Comparison of ENCODE assay signal across 22 mouse cellular contexts in the genomic region with DNA sequence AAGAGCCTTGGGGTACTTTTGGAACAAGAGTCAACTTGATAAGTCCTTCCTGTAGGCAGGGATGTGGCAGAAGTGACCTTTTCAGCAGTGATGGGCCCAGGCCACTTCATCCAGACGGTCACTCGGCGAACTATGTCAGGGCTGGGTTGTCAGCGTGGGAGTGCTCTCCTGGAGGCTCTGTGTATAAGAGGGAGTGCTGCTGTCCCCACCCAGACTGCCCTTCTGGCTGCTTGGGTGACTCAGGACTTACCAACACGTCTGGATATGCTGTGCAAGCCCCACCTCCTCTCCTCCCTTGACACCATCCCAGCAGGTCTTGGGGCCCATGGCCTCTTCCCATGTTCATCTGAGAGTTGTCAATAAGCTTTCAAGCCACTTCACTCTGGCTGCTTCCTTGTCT. TPM values are rescaled to one million over a fixed set of nuclear protein-coding genes. Genes with fewer than 3 reads are reported as not detected.
A peak's percentile ranks its signal among the peaks of the same experiment; 100 is the strongest.
DNase-seq lines count a peak whose midpoint lies in the region; ATAC-seq and TF ChIP-seq lines count a peak whose summit lies in the region.
"Had no signal": no experiment of that assay in that cellular context is flagged by ENCODE, and none has a peak within 500 bp of the region (broad histone marks: within the 10 kb centered on the region; RNA-seq: fewer than 3 reads in every experiment).

No protein-coding gene starts in this region.

- no peak overlapping the region for H3K27ac ChIP-seq in kidney, embryonic 16.5 days (ENCODE audit: low read length)
- peak overlapping the region; percentile 64; the same call in 1 of the 2 replicates for H3K27ac ChIP-seq in embryonic fibroblast, embryonic 13.5 days (ENCODE audit: insufficient read depth, low read length)
- peak overlapping the region; percentile 24 for H3K27ac ChIP-seq in stomach, postnatal 0 days (replicated peaks)
- H3K27ac ChIP-seq: embryonic facial prominence, embryonic 10.5 days; heart, embryonic 15.5 days; kidney, embryonic 15.5 days; layer of hippocampus, adult 2 months; midbrain, embryonic 15.5 days; stomach, embryonic 15.5 days had no signal

- ATAC-seq in kidney, embryonic 16.5 days (ENCODE audit: low FRiP score, low TSS enrichment): 0 out of 2 replicates have a peak, but pooled peaks have one; percentile 24
- peak; percentile 78 for ATAC-seq in stomach, postnatal 0 days (ENCODE audit: low FRiP score, low TSS enrichment)
- ATAC-seq: forebrain, embryonic 14.5 days; midbrain, embryonic 15.5 days had no signal

- peak; percentile 41; the same call in 1 of the 2 replicates for TF ChIP-seq POLR2A in embryonic fibroblast, embryonic 13.5 days (IDR thresholded peaks at IDR 0.05; ENCODE audit: low read depth, low read length)

- H3K4me3 ChIP-seq in kidney, embryonic 16.5 days (ENCODE audit: low read length): no peak overlapping the region
- H3K4me3 ChIP-seq in embryonic fibroblast, embryonic 13.5 days (ENCODE audit: insufficient read depth, low read length): no peak overlapping the region
- no peak overlapping the region for H3K4me3 ChIP-seq in stomach, postnatal 0 days (ENCODE audit: low read depth, low read length)
- H3K4me3 ChIP-seq: embryonic facial prominence, embryonic 10.5 days; heart, embryonic 15.5 days; kidney, embryonic 15.5 days; layer of hippocampus, adult 2 months; midbrain, embryonic 15.5 days; stomach, embryonic 15.5 days had no signal

- H3K36me3 ChIP-seq in kidney, embryonic 16.5 days (ENCODE audit: insufficient read depth, low read length): peaks cover 9% of the 10 kb centered on the region; the same call in 1 of the 2 replicates
- 0 out of 2 replicates have a peak, but pooled peaks cover 2% of the 10 kb centered on the region for H3K36me3 ChIP-seq in stomach, postnatal 0 days (ENCODE audit: control insufficient read depth, insufficient read depth, low read length)

- peaks cover 6% of the 10 kb centered on the region; the same call in 1 of the 2 replicates for H3K9me3 ChIP-seq in kidney, embryonic 16.5 days (ENCODE audit: low read length)
- no peaks in the 10 kb centered on the region for H3K9me3 ChIP-seq in stomach, postnatal 0 days (ENCODE audit: control insufficient read depth, low read length)
- H3K9me3 ChIP-seq: heart, embryonic 15.5 days; kidney, embryonic 15.5 days; midbrain, embryonic 15.5 days; stomach, embryonic 15.5 days had no signal

- WGBS in kidney, embryonic 16.5 days: 34% methylated on average over 5 of the region's 5 CpGs
- 61% methylated on average over 5 of the region's 5 CpGs for WGBS in stomach, postnatal 0 days

- H3K27me3 ChIP-seq in kidney, embryonic 16.5 days (ENCODE audit: insufficient read depth, low read length): no peaks in the 10 kb centered on the region
- H3K27me3 ChIP-seq in stomach, postnatal 0 days (ENCODE audit: control insufficient read depth, insufficient read depth, low read length): no peaks in the 10 kb centered on the region
- H3K27me3 ChIP-seq: CH12.LX; heart, embryonic 15.5 days; kidney, embryonic 15.5 days; midbrain, embryonic 15.5 days; stomach, embryonic 15.5 days had no signal

- H3K9ac ChIP-seq in kidney, embryonic 16.5 days (replicated peaks; ENCODE audit: low read length): no peak overlapping the region
- no peak overlapping the region for H3K9ac ChIP-seq in stomach, postnatal 0 days (ENCODE audit: low read length)
- H3K9ac ChIP-seq: heart, embryonic 15.5 days; kidney, embryonic 15.5 days; midbrain, embryonic 15.5 days; stomach, embryonic 15.5 days had no signal

- peaks cover 19% of the 10 kb centered on the region for H3K4me1 ChIP-seq in kidney, embryonic 16.5 days (ENCODE audit: insufficient read depth, low read length)
- peaks cover 9% of the 10 kb centered on the region; the same call in 1 of the 2 replicates for H3K4me1 ChIP-seq in embryonic fibroblast, embryonic 13.5 days (ENCODE audit: control insufficient read depth, insufficient read depth, low read length)
- no peaks in the 10 kb centered on the region for H3K4me1 ChIP-seq in stomach, postnatal 0 days (replicated peaks; ENCODE audit: control insufficient read depth, insufficient read depth)

- H3K4me2 ChIP-seq in kidney, embryonic 16.5 days (replicated peaks; ENCODE audit: low read depth, low read length): no peak overlapping the region
- H3K4me2 ChIP-seq in stomach, postnatal 0 days (replicated peaks; ENCODE audit: low read depth): no peak overlapping the region
- H3K4me2 ChIP-seq: heart, embryonic 15.5 days; kidney, embryonic 15.5 days; midbrain, embryonic 15.5 days; stomach, embryonic 15.5 days had no signal

- DNase-seq in kidney, adult 9 months: no peak
- DNase-seq in urinary bladder, postnatal 36 days (ENCODE audit: low spot score in 2 of 2): peak; percentile 33 to 50
- DNase-seq in urinary bladder, postnatal 4 days (ENCODE audit: low spot score in 2 of 2): no peak
- peak; percentile 52 for DNase-seq in stomach, postnatal 0 days (ENCODE audit: low spot score)
- DNase-seq in cerebellum, postnatal 14 days: no peak
- DNase-seq in right cerebral cortex, postnatal 10 days (ENCODE audit: low spot score in 2 of 2): no peak
- DNase-seq: adrenal gland, adult 2 months; cerebellum, adult 8-10 months; gastrocnemius, postnatal 14 days; heart, adult 18-20 months; left cerebral cortex, postnatal 4 days; lung, postnatal 10 days had no signal

- TF ChIP-seq EP300 in stomach, postnatal 0 days (optimal IDR thresholded peaks at IDR 0.05): no peak

- TF ChIP-seq CTCF in embryonic fibroblast, embryonic 13.5 days (IDR thresholded peaks at IDR 0.05; ENCODE audit: borderline replicate concordance, insufficient read depth, low read length): no peak
- TF ChIP-seq CTCF in stomach, postnatal 0 days (IDR thresholded peaks at IDR 0.05; ENCODE audit: low read depth): no peak

RNA-seq across cellular contexts. Expression of gene Nuak2, which starts 37.5 kb away (rescaled TPM):
- 4.3 and 5.5 TPM in 2 replicates for polyA plus RNA-seq in kidney, embryonic 16.5 days (2015; fragmentation: Nextera tagmentation; extraction: Ambion mirVana)
- 9.2 and 14.2 TPM in 2 replicates for polyA plus RNA-seq in embryonic fibroblast, embryonic 13.5 days (2011; ENCODE audit: insufficient read length, low read depth, missing spikeins)
- 4.5 and 6.2 TPM in 2 replicates for polyA plus RNA-seq in stomach, postnatal 0 days (2015; fragmentation: Nextera tagmentation; extraction: Ambion mirVana)

RNA-seq across cellular contexts. Expression of gene Tmcc2, which starts 37.7 kb away (rescaled TPM):
- polyA plus RNA-seq in kidney, embryonic 16.5 days (2015; fragmentation: Nextera tagmentation; extraction: Ambion mirVana): 8.3 and 8.6 TPM in 2 replicates
- polyA plus RNA-seq in embryonic fibroblast, embryonic 13.5 days (2011; ENCODE audit: insufficient read length, low read depth, missing spikeins): 11.6 and 12.6 TPM in 2 replicates
- polyA plus RNA-seq in stomach, postnatal 0 days (2015; fragmentation: Nextera tagmentation; extraction: Ambion mirVana): 2.4 and 2.6 TPM in 2 replicates

RNA-seq across cellular contexts. Expression of gene Klhdc8a, which starts 55.0 kb away (rescaled TPM):
- polyA plus RNA-seq in kidney, embryonic 16.5 days (2015; fragmentation: Nextera tagmentation; extraction: Ambion mirVana): 1.8 and 2.1 TPM in 2 replicates
- 10.5 and 16.1 TPM in 2 replicates for polyA plus RNA-seq in embryonic fibroblast, embryonic 13.5 days (2011; ENCODE audit: insufficient read length, low read depth, missing spikeins)
- polyA plus RNA-seq in stomach, postnatal 0 days (2015; fragmentation: Nextera tagmentation; extraction: Ambion mirVana): 0.31 and 0.34 TPM in 2 replicates

Comparison
In these comparisons a context has a peak if more than half of its experiments do, and no peak if none do; other contexts are left out.
1. DNase-seq: peak in urinary bladder, postnatal 36 days (2 of 2) and stomach, postnatal 0 days (single experiment); none in kidney, adult 9 months (single experiment), urinary bladder, postnatal 4 days (0 of 2), cerebellum, postnatal 14 days (0 of 2) and right cerebral cortex, postnatal 10 days (0 of 2).